Mouse (Mus musculus) cerebellum, adult 2 months (tissue): ENCODE measurements at regions not wholly inside any gene's neighbourhood (a gene's known extent, or its start where the extent isn't known, plus 50 kb on each side); places are given as distances from the start of the nearest gene placed in this dataset.

Experiments used
- CTCF ChIP-seq: fragments of 200-500 bp; IDR thresholded peaks from 2 replicates; pipeline ENCODE4 v1.5.1; 2011; ENCODE audit warnings: low read depth, mild to moderate bottlenecking, control low read depth, low read length, moderate library complexity, borderline replicate concordance; ENCODE audit not compliant: insufficient read depth
- POLR2A ChIP-seq: fragments of 200-500 bp; IDR thresholded peaks from 2 replicates; pipeline ENCODE4 v1.6.1; 2011; ENCODE audit warnings: low read length, control low read depth, borderline replicate concordance; ENCODE audit not compliant: insufficient read depth

- TF ChIP-seq CTCF (no peak), POLR2A (no peak)
These were observed 153.3 kb downstream of the Tmem132e start for GRCm38 (mm10) chr11:82542028-82542427.
